Mouse (Mus musculus) Patski (cell line): Measurements from ENCODE around the gene Tcp11l2. TPM values are rescaled to one million over a fixed set of nuclear protein-coding genes. Genes with fewer than 3 reads are reported as not detected.

Experiments
- ATAC-seq: fragments of 100-300 bp; one replicate; pipeline ENCODE4 v1.8.0; 2021
- CTCF ChIA-PET: fragments of 350-600 bp; sonication (Branson Sonifier 250); formaldehyde crosslinking; loops from one replicate; lab custom pipeline; 2022; ENCODE audit warnings: inconsistent platforms; lab: Charles Lee
- POLR2A ChIA-PET: fragments of 350-600 bp; sonication (Branson Sonifier 250); formaldehyde crosslinking; loops from one replicate; lab custom pipeline; 2022; ENCODE audit warnings: antibody characterized with exemption, inconsistent platforms; lab: Charles Lee
- DNase-seq: peaks from one replicate; pipeline ENCODE4 v3.0.0-alpha.2; 2011; ENCODE audit warnings: low read depth, low spot score
- H3K27me3 ChIP-seq: fragments of 371-371 bp; one replicate; pipeline ENCODE4 v1.5.1; 2021
- CTCF ChIP-seq: fragments of 100-300 bp; IDR thresholded peaks from one replicate; pipeline ENCODE4 v1.5.1; 2021
- in situ Hi-C: fragments of 300-500 bp; cut with MboI; formaldehyde crosslinking; loops from 3 replicates; pipeline ENCODE4 v1.11.1; 2018; ENCODE audit warnings: low pct_unique_long_range_greater_than_20kb, mixed read lengths
- polyA plus RNA-seq: library from polyadenylated mRNA; unstranded; gene quantifications from one replicate; pipeline ENCODE4 v1.2.3, GENCODE M21; 2021

Gene Tcp11l2
- polyA plus RNA-seq, 1 experiment from 2014 or later = 33.0 TPM

- CTCF ChIA-PET = interaction anchor here (1.3 kb wide), 1 partner anchor 83 kb away, joined by 8 read pairs; no protein-coding TSS in a partner anchor
- in situ Hi-C loops = no loop called here
- ATAC-seq (no peak), DNase-seq (no peak)
- no peaks in the 10 kb centered on the region for H3K27me3 ChIP-seq
- TF ChIP-seq CTCF = no peak
- POLR2A ChIA-PET = no interaction called here
Observed at GRCm38 (mm10) chr10:84598172-84598571, 21.7 kb downstream of the Tcp11l2 start.

GRCm38 (mm10) chr10:84600136-84600535, 23.7 kb downstream of the Tcp11l2 start:
- no peak for ATAC-seq
- in situ Hi-C loops = no loop called here

GRCm38 (mm10) chr10:84604335-84604734, 27.9 kb downstream of the Tcp11l2 start:
- CTCF ChIA-PET = interaction anchor here (1.1 kb wide), 1 partner anchor 13 kb away, joined by 3 read pairs; no protein-coding TSS in a partner anchor
- H3K27me3 ChIP-seq = no peaks in the 10 kb centered on the region
- in situ Hi-C loops = no loop called here
- DNase-seq = no peak
- no peak for TF ChIP-seq CTCF
- no peak for ATAC-seq
- POLR2A ChIA-PET = no interaction called here

More at GRCm38 (mm10) chr10:84600136-84600535, 23.7 kb downstream of the Tcp11l2 start:
- H3K27me3 ChIP-seq = no peaks in the 10 kb centered on the region
- TF ChIP-seq CTCF = no peak
- no peak for DNase-seq
- ChIA-PET CTCF (interaction anchor here (0.7 kb wide), 1 partner anchor 85 kb away, joined by 3 read pairs; no protein-coding TSS in a partner anchor), POLR2A (interaction anchor here (1.2 kb wide), 1 partner anchor 16 kb away, joined by 3 read pairs; no protein-coding TSS in a partner anchor)

GRCm38 (mm10) chr10:84608361-84608760, 31.9 kb downstream of the Tcp11l2 start:
- DNase-seq = no peak
- POLR2A ChIA-PET = no interaction called here
- CTCF ChIA-PET = no interaction called here
- no peak for ATAC-seq
- H3K27me3 ChIP-seq = no peaks in the 10 kb centered on the region
- no peak for TF ChIP-seq CTCF
- in situ Hi-C loops = no loop called here

GRCm38 (mm10) chr10:84610324-84610723, 33.9 kb downstream of the Tcp11l2 start:
- ChIA-PET CTCF (no interaction called here), POLR2A (no interaction called here)
- ATAC-seq (no peak), DNase-seq (no peak)
- in situ Hi-C loops = no loop called here
- no peaks in the 10 kb centered on the region for H3K27me3 ChIP-seq
- no peak for TF ChIP-seq CTCF

GRCm38 (mm10) chr10:84610783-84611182, 34.4 kb downstream of the Tcp11l2 start:
- ChIA-PET POLR2A (no interaction called here), CTCF (no interaction called here)
- no peak for TF ChIP-seq CTCF
- in situ Hi-C loops = no loop called here
- no peak for DNase-seq
- no peaks in the 10 kb centered on the region for H3K27me3 ChIP-seq
- no peak for ATAC-seq

- DNase-seq (no peak), ATAC-seq (no peak)
- no peaks in the 10 kb centered on the region for H3K27me3 ChIP-seq
- no peak for TF ChIP-seq CTCF
- ChIA-PET POLR2A (no interaction called here), CTCF (interaction anchor here (1.4 kb wide), 1 partner anchor 8 kb away, joined by 5 read pairs; no protein-coding TSS in a partner anchor)
- in situ Hi-C loops = no loop called here
Observed at GRCm38 (mm10) chr10:84611664-84612063, 35.2 kb downstream of the Tcp11l2 start.

- in situ Hi-C loops = no loop called here
- DNase-seq (no peak), ATAC-seq (no peak)
- ChIA-PET POLR2A (no interaction called here), CTCF (interaction anchor here (1.1 to 1.4 kb wide), 3 partner anchors 9 to 98 kb away, joined by 3 to 5 read pairs (median 5); no protein-coding TSS in a partner anchor)
- no peak for TF ChIP-seq CTCF
- H3K27me3 ChIP-seq = no peaks in the 10 kb centered on the region
Observed at GRCm38 (mm10) chr10:84612281-84612680, 35.9 kb downstream of the Tcp11l2 start.

- no peak for TF ChIP-seq CTCF
- CTCF ChIA-PET = interaction anchor here (1.1 to 1.2 kb wide), 2 partner anchors 11 to 99 kb away, joined by 3 to 5 read pairs; no protein-coding TSS in a partner anchor
- DNase-seq = no peak
- no peak for ATAC-seq
- in situ Hi-C loops = no loop called here
- POLR2A ChIA-PET = no interaction called here
- H3K27me3 ChIP-seq = no peaks in the 10 kb centered on the region
Observed at GRCm38 (mm10) chr10:84613366-84613765, 36.9 kb downstream of the Tcp11l2 start.

GRCm38 (mm10) chr10:84615076-84615475, 38.6 kb downstream of the Tcp11l2 start:
- no peaks in the 10 kb centered on the region for H3K27me3 ChIP-seq
- TF ChIP-seq CTCF = no peak
- CTCF ChIA-PET = interaction anchor here (1.2 kb wide), 1 partner anchor 94 kb away, joined by 3 read pairs; no protein-coding TSS in a partner anchor
- POLR2A ChIA-PET = interaction anchor here (0.6 kb wide), 1 partner anchor 16 kb away, joined by 6 read pairs; no protein-coding TSS in a partner anchor
- DNase-seq (no peak), ATAC-seq (no peak)
- in situ Hi-C loops = no loop called here
